Mouse (Mus musculus) heart, embryonic 12.5 days (tissue): ENCODE data around the gene Prr19. TPM values are rescaled to one million over a fixed set of nuclear protein-coding genes. Genes with fewer than 3 reads are reported as not detected.
"Not testable (repeated sequence)": the region's sequence is repeated elsewhere in the genome, so short reads cannot be mapped to it uniquely, and the experiment has no call there.

ENCODE experiments used
- ATAC-seq: fragments of 200-750 bp; cut with Nextera tagmentation; 2 replicates; pipeline ENCODE4 v1.8.0; 2017; ENCODE audit warnings: moderate TSS enrichment, moderate library complexity; ENCODE audit not compliant: insufficient number of reproducible peaks, low FRiP score
- H3K27ac ChIP-seq: fragments of 300-500 bp; sonication (generic); 2 replicates; pipeline ENCODE4 v1.5.1; 2016; ENCODE audit warnings: mild to moderate bottlenecking, moderate library complexity; ENCODE audit not compliant: poor library complexity, severe bottlenecking
- H3K27me3 ChIP-seq: fragments of 300-500 bp; sonication (generic); replicated peaks from 2 replicates; pipeline ENCODE4 v1.6.1; 2016; ENCODE audit warnings: mild to moderate bottlenecking, moderate library complexity
- H3K36me3 ChIP-seq: fragments of 300-500 bp; sonication (generic); 2 replicates; pipeline ENCODE4 v1.6.1; 2016; ENCODE audit warnings: mild to moderate bottlenecking, moderate library complexity
- H3K4me1 ChIP-seq: fragments of 300-500 bp; sonication (generic); replicated peaks from 2 replicates; pipeline ENCODE4 v1.6.1; 2016; ENCODE audit warnings: mild to moderate bottlenecking
- H3K4me2 ChIP-seq: fragments of 300-500 bp; sonication (generic); 2 replicates; pipeline ENCODE4 v1.6.1; 2016; ENCODE audit warnings: mild to moderate bottlenecking, moderate library complexity
- H3K4me3 ChIP-seq: fragments of 300-500 bp; sonication (generic); 2 replicates; pipeline ENCODE4 v1.5.1; 2016; ENCODE audit warnings: mild to moderate bottlenecking
- H3K9ac ChIP-seq: fragments of 300-500 bp; sonication (generic); 2 replicates; pipeline ENCODE4 v1.6.1; 2016; ENCODE audit warnings: mild to moderate bottlenecking, moderate library complexity
- H3K9me3 ChIP-seq: fragments of 300-500 bp; sonication (generic); replicated peaks from 2 replicates; pipeline ENCODE4 v1.6.1; 2016; ENCODE audit warnings: mild to moderate bottlenecking, moderate library complexity
- WGBS: fragments of 180-500 bp; shearing (Covaris S2); methylation state at CpG from one replicate; pipeline ENCODE4 v1.1.7; 2016; 5-methylcytosine and 5-hydroxymethylcytosine counted together
- polyA plus RNA-seq: library from polyadenylated mRNA; unstranded; fragments of >200 nt; fragmentation: Nextera tagmentation; extraction: Ambion mirVana; gene quantifications from 2 replicates; pipeline ENCODE4 v1.2.1, GENCODE M21; 2016

Gene Prr19
- polyA plus RNA-seq, 1 experiment from 2014 or later: not detected

DNA sequence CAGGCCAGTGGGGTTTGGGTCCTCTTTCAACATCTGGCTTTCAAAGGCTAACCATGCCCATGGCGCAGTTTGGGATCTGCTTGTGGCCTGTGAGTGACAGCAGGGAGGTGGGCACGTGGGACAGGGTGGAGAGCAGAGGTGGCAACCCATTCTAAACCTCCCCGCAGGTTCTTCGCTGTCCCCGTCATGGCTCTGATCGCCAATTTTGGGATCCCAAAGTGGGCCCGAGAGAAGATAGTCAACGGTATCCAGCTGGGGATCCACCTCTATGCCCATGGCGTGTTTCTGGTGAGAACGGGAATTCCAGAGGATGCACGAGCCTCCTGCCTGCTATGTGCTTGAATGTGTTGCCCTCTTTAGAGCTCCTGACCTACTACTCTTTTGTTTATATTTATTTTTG, 10.0 kb downstream of the Prr19 start:
- H3K4me1 ChIP-seq: peaks cover 15% of the 10 kb centered on the region
- ATAC-seq: no peak
- no peaks in the 10 kb centered on the region for H3K9me3 ChIP-seq
- no peak overlapping the region for H3K4me2 ChIP-seq
- H3K36me3 ChIP-seq: no peaks in the 10 kb centered on the region
- H3K27me3 ChIP-seq: peaks cover 82% of the 10 kb centered on the region
- H3K27ac ChIP-seq: no peak overlapping the region
- WGBS: 76% methylated on average over 11 of the region's 11 CpGs
- H3K4me3 ChIP-seq: no peak overlapping the region
- no peak overlapping the region for H3K9ac ChIP-seq

GRCm38 (mm10) chr7:25313325-25313724, 12.1 kb downstream of the Prr19 start:
- H3K9ac ChIP-seq: no peak overlapping the region
- peaks cover 21% of the 10 kb centered on the region for H3K4me1 ChIP-seq
- H3K27ac ChIP-seq: no peak overlapping the region
- H3K36me3 ChIP-seq: no peaks in the 10 kb centered on the region
- WGBS: 26% methylated on average over 7 of the region's 7 CpGs
- peaks cover 63% of the 10 kb centered on the region for H3K27me3 ChIP-seq
- no peak for ATAC-seq
- H3K4me3 ChIP-seq: no peak overlapping the region
- H3K9me3 ChIP-seq: no peaks in the 10 kb centered on the region
- no peak overlapping the region for H3K4me2 ChIP-seq

DNA sequence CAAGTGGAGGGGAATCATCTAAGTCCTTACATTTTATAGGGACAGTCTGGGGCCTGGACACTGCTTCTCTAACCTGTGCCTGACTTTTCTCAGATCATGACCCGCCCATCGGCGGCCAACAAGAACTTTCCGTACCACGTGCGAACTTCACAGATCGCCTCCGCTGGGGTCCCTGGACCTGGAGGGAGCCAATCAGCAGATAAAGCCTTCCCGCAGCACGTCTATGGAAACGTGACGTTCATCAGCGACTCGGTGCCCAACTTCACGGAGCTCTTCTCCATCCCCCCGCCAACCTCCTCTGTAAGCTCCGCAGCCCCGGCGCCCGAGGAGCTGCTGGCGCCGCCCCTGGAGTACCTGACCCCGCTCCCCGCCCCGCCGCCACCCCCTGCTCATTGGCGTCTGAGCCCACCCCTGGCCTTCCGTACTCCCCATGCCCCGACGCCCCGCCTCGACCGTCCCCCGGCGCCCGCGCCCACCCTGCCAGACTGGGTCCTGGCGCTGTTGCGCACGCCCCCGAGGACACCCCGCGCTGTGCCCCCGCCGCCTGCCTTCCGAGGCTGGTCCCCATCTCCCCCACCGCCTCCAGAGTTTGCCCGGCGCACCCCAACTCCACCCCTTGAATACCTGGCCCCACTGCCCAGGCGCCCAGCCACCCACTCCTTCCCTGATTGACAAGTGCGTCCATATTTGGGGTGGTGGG, 13.5 kb downstream of the Prr19 start:
- 1% methylated on average over 51 of the region's 51 CpGs for WGBS
- H3K4me1 ChIP-seq: peaks cover 21% of the 10 kb centered on the region
- H3K9me3 ChIP-seq: no peaks in the 10 kb centered on the region
- H3K27ac ChIP-seq: no peak overlapping the region
- peak overlapping the region; percentile 48 for H3K4me3 ChIP-seq
- peak overlapping the region; percentile 55 for H3K9ac ChIP-seq
- no peaks in the 10 kb centered on the region for H3K36me3 ChIP-seq
- peak overlapping the region; percentile 75 for H3K4me2 ChIP-seq
- no peak for ATAC-seq
- H3K27me3 ChIP-seq: peaks cover 49% of the 10 kb centered on the region

DNA sequence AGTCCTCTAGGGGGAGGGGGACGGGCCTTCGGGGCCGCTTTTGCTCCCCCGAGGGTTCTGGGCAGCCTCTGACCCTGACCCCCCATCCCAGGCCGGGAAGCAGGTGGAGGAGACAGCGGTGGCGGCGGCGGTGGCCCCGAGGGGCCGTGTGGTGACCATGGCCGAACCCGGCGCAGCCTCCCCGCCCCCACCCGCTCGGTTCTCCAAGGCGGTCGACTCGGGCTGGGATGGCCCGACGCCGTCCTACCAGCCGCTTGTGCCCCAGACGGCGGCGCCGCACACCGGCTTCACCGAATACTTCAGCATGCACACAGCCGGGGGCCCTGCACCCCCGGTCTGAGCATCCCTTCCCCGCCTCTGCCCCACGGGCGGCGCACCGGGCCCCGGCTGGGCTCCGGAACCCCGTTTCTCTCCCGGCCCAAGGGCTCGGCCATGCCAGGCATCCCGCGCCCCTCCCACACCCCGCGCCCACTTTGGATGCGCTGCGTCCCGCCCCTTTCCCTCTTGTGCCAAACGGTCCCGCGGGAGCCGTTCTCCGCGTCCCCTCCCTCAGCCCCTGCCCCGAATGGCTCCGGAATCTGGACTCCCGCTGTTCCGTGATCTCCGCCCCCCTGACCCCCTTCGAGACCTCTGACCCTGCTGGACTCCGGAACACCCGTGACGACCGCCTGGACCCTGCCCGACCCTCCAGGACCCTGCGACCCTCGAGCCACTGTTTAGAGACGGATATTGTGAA, 14.3 kb downstream of the Prr19 start:
- Histone ChIP-seq H3K9ac (peak overlapping the region; percentile 55), H3K4me3 (peak overlapping the region; percentile 48), H3K9me3 (no peaks in the 10 kb centered on the region), H3K27me3 (peaks cover 47% of the 10 kb centered on the region), H3K36me3 (no peaks in the 10 kb centered on the region), H3K4me2 (peak overlapping the region; percentile 75), H3K27ac (no peak overlapping the region), H3K4me1 (peaks cover 21% of the 10 kb centered on the region)
- ATAC-seq: no peak
- under 1% methylated on average over 67 of the region's 69 CpGs for WGBS

DNA sequence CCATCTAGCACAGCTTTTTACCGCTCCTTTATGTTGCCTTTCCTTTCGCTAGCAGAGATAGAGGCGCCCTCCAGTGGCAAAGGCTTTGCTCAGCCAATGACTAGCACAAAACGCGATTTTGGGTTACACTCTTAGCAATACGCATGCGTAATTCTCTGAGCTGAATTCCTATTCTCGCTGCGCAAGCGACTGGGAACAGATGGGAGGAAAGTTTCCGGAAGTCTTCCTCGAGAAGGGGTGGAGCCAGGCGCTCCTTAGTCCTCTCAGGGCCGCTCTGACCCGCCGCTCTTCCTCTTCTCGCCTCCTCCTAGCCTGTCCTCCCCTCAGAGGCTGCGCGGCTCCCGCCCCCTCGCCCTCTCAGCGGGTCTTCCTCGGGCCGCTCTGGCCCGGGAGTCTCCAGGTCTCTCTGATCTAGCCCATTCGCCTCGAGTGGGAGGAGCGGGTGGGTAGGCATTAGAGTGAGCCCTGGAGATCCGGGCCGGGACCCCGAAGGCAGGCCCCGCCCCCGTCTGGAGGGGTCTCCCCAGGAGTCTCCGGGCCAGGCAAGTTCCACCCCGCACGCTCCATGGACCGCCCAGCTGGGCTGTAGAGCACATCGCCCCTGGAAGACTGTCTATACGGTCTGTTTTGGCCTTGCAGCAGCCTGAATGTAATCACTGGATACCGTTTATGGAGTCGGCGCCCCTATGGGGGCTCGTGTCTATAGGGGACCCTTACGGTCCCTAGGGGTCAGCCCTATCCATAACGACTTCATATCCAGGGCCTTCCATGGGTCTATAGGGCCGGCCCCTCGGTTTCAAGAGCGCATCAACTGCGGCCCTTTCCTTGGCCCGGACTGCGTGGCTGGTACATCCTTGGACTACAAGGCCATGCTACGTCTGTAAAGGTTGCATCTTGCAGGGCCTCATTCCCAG, 15.6 kb downstream of the Prr19 start, which contains the start of gene Megf8:
Gene Megf8, plus strand, starts transcription at position 633 of the 914 bp plus-strand sequence.
- WGBS: under 1% methylated on average over 52 of the region's 52 CpGs
- peak; percentile 96 for ATAC-seq

GRCm38 (mm10) chr7:25317446-25317999, 16.3 kb downstream of the Prr19 start:
- peak overlapping the region; percentile 83 for H3K9ac ChIP-seq
- peaks cover 32% of the 10 kb centered on the region for H3K27me3 ChIP-seq
- H3K4me3 ChIP-seq: peak overlapping the region; percentile 62
- peaks cover 35% of the 10 kb centered on the region for H3K4me1 ChIP-seq
- H3K27ac ChIP-seq: peak overlapping the region; percentile 69
- no peaks in the 10 kb centered on the region for H3K36me3 ChIP-seq
- WGBS: 17% methylated on average over 21 of the region's 21 CpGs
- peak overlapping the region; percentile 97 for H3K4me2 ChIP-seq
- H3K9me3 ChIP-seq: no peaks in the 10 kb centered on the region
- ATAC-seq: 0 out of 2 replicates have a peak, but pooled peaks have one; percentile 1

More for the DNA sequence above, 15.6 kb downstream of the Prr19 start, which contains the start of gene Megf8:
- Histone ChIP-seq H3K9me3 (no peaks in the 10 kb centered on the region), H3K4me1 (peaks cover 27% of the 10 kb centered on the region), H3K27ac (peak within 1 kb of the TSS; percentile 69), H3K27me3 (peaks cover 38% of the 10 kb centered on the region), H3K9ac (peak within 1 kb of the TSS; percentile 83), H3K36me3 (no peaks in the 10 kb centered on the region), H3K4me2 (peak within 1 kb of the TSS; percentile 97), H3K4me3 (peak within 1 kb of the TSS; percentile 62)

DNA sequence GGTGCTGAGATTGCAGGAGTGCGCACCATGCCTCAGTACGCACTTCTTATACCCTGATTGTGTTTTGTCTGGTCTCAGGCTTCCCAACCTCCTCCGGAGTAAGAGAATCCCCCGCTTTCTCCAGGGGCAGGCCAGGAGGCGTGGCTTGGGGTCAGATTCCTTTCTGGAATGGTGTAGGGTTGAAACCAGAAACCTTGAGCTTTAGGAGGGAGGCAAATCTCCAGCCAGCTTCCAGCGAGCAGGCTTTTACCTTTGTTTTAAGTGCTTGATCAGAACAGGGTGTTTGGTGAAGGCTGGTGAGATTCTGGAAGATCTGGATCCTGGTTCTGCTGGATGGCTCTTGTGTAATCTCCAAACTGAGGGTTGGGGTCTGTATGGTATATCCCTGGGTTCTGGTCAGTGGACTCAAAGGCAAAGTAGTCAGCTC, 20.9 kb downstream of the Prr19 start:
- Histone ChIP-seq H3K4me1 (peaks cover 22% of the 10 kb centered on the region), H3K4me3 (peak overlapping the region; percentile 14), H3K36me3 (no peaks in the 10 kb centered on the region), H3K9me3 (no peaks in the 10 kb centered on the region), H3K27me3 (no peaks in the 10 kb centered on the region), H3K9ac (peak overlapping the region; percentile 28; the same call in 1 of the 2 replicates), H3K4me2 (peak overlapping the region; percentile 38), H3K27ac (peak overlapping the region; percentile 83)
- ATAC-seq: peak; percentile 48; the same call in 1 of the 2 replicates
- WGBS: 6% methylated on average over 6 of the region's 6 CpGs

- WGBS: 84% methylated on average over 2 of the region's 2 CpGs
- no peaks in the 10 kb centered on the region for H3K9me3 ChIP-seq
- no peak overlapping the region for H3K9ac ChIP-seq
- peaks cover 16% of the 10 kb centered on the region for H3K4me1 ChIP-seq
- H3K4me2 ChIP-seq: no peak overlapping the region; the same call in 1 of the 2 replicates
- no peak overlapping the region for H3K4me3 ChIP-seq
- H3K27ac ChIP-seq: no peak overlapping the region
- ATAC-seq: no peak
- H3K36me3 ChIP-seq: peaks cover 8% of the 10 kb centered on the region; the same call in 1 of the 2 replicates
- H3K27me3 ChIP-seq: no peaks in the 10 kb centered on the region
These were observed 22.0 kb downstream of the Prr19 start for GRCm38 (mm10) chr7:25323219-25323618.

DNA sequence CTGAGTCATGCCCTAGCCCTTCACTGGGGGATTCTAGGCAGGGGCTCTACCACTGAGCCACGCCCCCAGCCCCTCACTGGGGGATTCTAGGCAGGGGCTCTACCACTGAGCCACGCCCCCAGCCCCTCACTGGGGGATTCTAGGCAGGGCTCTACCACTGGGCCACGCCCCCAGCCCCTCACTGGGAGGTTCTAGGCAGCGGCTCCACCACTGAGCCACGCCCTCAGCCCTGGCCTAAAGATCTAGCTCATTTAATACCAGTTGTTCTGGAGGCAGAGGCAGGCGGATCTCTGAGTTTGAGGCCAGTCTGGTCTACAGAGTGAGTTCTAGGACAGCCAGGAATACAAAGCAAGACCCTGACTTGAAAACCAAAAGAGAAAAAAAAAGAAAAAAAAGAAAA, 24.2 kb downstream of the Prr19 start:
- H3K4me1 ChIP-seq: peaks cover 16% of the 10 kb centered on the region
- H3K9ac ChIP-seq, ATAC-seq, H3K27ac ChIP-seq, H3K9me3 ChIP-seq, H3K4me2 ChIP-seq, H3K27me3 ChIP-seq, H3K4me3 ChIP-seq: not testable (repeated sequence)
- peaks cover 22% of the 10 kb centered on the region for H3K36me3 ChIP-seq
- WGBS: 85% methylated on average over 6 of the region's 6 CpGs

- WGBS: 73% methylated on average over 8 of the region's 8 CpGs
- Histone ChIP-seq H3K9ac (no peak overlapping the region), H3K4me1 (peaks cover 14% of the 10 kb centered on the region), H3K27ac (no peak overlapping the region), H3K4me3 (no peak overlapping the region), H3K9me3 (no peaks in the 10 kb centered on the region), H3K4me2 (no peak overlapping the region), H3K27me3 (no peaks in the 10 kb centered on the region), H3K36me3 (peaks cover 30% of the 10 kb centered on the region)
- ATAC-seq: no peak
These were observed 25.0 kb downstream of the Prr19 start for GRCm38 (mm10) chr7:25326233-25326632.
